ENCODE assay signal across 8 mouse cellular contexts in the genomic region with DNA sequence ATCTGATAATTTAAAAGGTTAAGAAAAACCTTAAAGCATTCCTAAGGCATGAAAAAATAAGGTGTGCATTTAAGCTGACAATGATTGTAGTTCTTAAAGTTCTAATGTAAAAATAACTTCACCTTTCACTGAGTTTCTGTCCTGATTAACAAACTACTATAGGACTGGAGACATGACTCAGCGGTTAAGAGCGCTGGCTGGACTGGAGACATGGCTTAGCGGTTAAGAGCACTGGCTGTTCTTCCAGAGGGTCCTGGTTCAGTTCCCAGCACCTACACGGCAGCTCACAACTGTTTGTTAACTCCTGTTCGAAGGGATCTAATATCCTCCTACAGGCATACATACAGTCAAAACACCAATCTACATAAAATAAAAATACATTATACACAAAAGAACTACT. TPM values are rescaled to one million over a fixed set of nuclear protein-coding genes. Genes with fewer than 3 reads are reported as not detected.
DNase-seq lines count a peak whose midpoint lies in the region; ATAC-seq and TF ChIP-seq lines count a peak whose summit lies in the region.

No protein-coding gene starts in this region.

- intact Hi-C loops in heart, postnatal 25 days (cut with DNase I), result no loop called here

- peak overlapping the region; percentile 62; the same call in 1 of the 2 replicates for H3K9ac ChIP-seq in ES-E14 (ENCODE audit: insufficient read depth, low read depth, low read length, poor library complexity, severe bottlenecking)
- no peak overlapping the region for H3K9ac ChIP-seq in hindbrain, embryonic 13.5 days

- H3K4me1 ChIP-seq in heart, embryonic 10.5 days, result peaks cover 14% of the 10 kb centered on the region
- peaks cover 3 to 5% of the 10 kb centered on the region in 2 experiments; a peak in 2 of 4 replicates for H3K4me1 ChIP-seq in ES-E14 (ENCODE audit: control insufficient read depth in 2 of 2, insufficient read depth in 2 of 2, low read length in 2 of 2, poor library complexity in 1 of 2)
- peaks cover 23% of the 10 kb centered on the region for H3K4me1 ChIP-seq in hindbrain, embryonic 13.5 days (replicated peaks)
- peaks cover 20% of the 10 kb centered on the region for H3K4me1 ChIP-seq in midbrain, embryonic 10.5 days

- no peaks in the 10 kb centered on the region for H3K9me3 ChIP-seq in heart, embryonic 10.5 days
- no peaks in the 10 kb centered on the region for H3K9me3 ChIP-seq in ES-E14 (ENCODE audit: control insufficient read depth, insufficient read depth, low read depth, low read length)
- H3K9me3 ChIP-seq in hindbrain, embryonic 13.5 days, result no peaks in the 10 kb centered on the region
- no peaks in the 10 kb centered on the region for H3K9me3 ChIP-seq in midbrain, embryonic 10.5 days (replicated peaks)

- H3K4me3 ChIP-seq in heart, embryonic 10.5 days, result peak overlapping the region; percentile 86
- peak overlapping the region; percentile 52 to 94; a peak in 3 of 4 replicates for H3K4me3 ChIP-seq in ES-E14 (ENCODE audit: insufficient read depth in 1 of 2, low read depth in 1 of 2, low read length in 2 of 2, poor library complexity in 1 of 2, severe bottlenecking in 1 of 2)
- peak overlapping the region; percentile 91 for H3K4me3 ChIP-seq in hindbrain, embryonic 13.5 days
- peak overlapping the region; percentile 97 for H3K4me3 ChIP-seq in midbrain, embryonic 10.5 days

- H3K36me3 ChIP-seq in heart, embryonic 10.5 days, result peaks cover 31% of the 10 kb centered on the region
- H3K36me3 ChIP-seq in ES-E14 (ENCODE audit: control insufficient read depth, insufficient read depth, low read length, poor library complexity, severe bottlenecking), result peaks cover 15% of the 10 kb centered on the region
- H3K36me3 ChIP-seq in hindbrain, embryonic 13.5 days, result peaks cover 25% of the 10 kb centered on the region
- peaks cover 38% of the 10 kb centered on the region for H3K36me3 ChIP-seq in midbrain, embryonic 10.5 days

- H3K4me2 ChIP-seq in hindbrain, embryonic 13.5 days, result peak overlapping the region; percentile 89

- in situ Hi-C loops in ES-E14 (cut with MboI; ENCODE audit: low sequenced_read_pairs in 2 of 2, unreplicated experiment in 2 of 2), result no loop called here

- H3K27ac ChIP-seq in heart, embryonic 10.5 days, result no peak overlapping the region
- H3K27ac ChIP-seq in ES-E14 (ENCODE audit: insufficient read depth, low read depth, low read length, poor library complexity, severe bottlenecking), result no peak overlapping the region
- H3K27ac ChIP-seq in hindbrain, embryonic 13.5 days, result no peak overlapping the region
- H3K27ac ChIP-seq in midbrain, embryonic 10.5 days (replicated peaks), result no peak overlapping the region

- ATAC-seq in hindbrain, embryonic 13.5 days (ENCODE audit: low FRiP score), result no peak

- DNase-seq in heart, embryonic 10.5 days (ENCODE audit: low spot score), result no peak
- no peak for DNase-seq in heart, postnatal 25 days (ENCODE audit: low spot score)
- no peak for DNase-seq in ES-E14 (ENCODE audit: low read depth, low spot score)
- no peak for DNase-seq in midbrain, embryonic 10.5 days (ENCODE audit: low spot score)
- DNase-seq in adrenal gland, postnatal 36 days, result no peak
- DNase-seq in layer of hippocampus, adult 18-20 months (ENCODE audit: low spot score in 2 of 2), result no peak
- no peak for DNase-seq in embryo, embryonic 9.5 days (ENCODE audit: extremely low spot score)

- no peaks in the 10 kb centered on the region for H3K27me3 ChIP-seq in heart, embryonic 10.5 days (ENCODE audit: insufficient read depth, poor library complexity, severe bottlenecking)
- H3K27me3 ChIP-seq in hindbrain, embryonic 13.5 days, result no peaks in the 10 kb centered on the region
- no peaks in the 10 kb centered on the region for H3K27me3 ChIP-seq in midbrain, embryonic 10.5 days (ENCODE audit: low read depth, poor library complexity, severe bottlenecking)

- WGBS in heart, embryonic 10.5 days, result 83% methylated on average over 5 of the region's 5 CpGs
- 88% methylated on average over 5 of the region's 5 CpGs for WGBS in hindbrain, embryonic 13.5 days
- 84% methylated on average over 5 of the region's 5 CpGs for WGBS in midbrain, embryonic 10.5 days

TF ChIP-seq in ES-E14, 5 proteins besides CTCF, POLR2A, EP300 and RAD21:
- TF ChIP-seq MAFK (IDR thresholded peaks at IDR 0.05; ENCODE audit: insufficient read depth, low read depth, low read length) (no peak), CHD2 (IDR thresholded peaks at IDR 0.05; ENCODE audit: low read depth, low read length) (no peak), ZC3H11A (IDR thresholded peaks at IDR 0.05; ENCODE audit: borderline replicate concordance, low read depth, low read length) (no peak), ZNF384 (IDR thresholded peaks at IDR 0.05; ENCODE audit: low read depth, low read length) (no peak), HCFC1 (IDR thresholded peaks at IDR 0.05; ENCODE audit: borderline replicate concordance, insufficient read depth, low read length) (no peak)
TF ChIP-seq in ES-E14: peak in this region for 0.

RNA-seq across cellular contexts. Expression of gene Pak1ip1, which starts 1.2 kb away (rescaled TPM):
- polyA plus RNA-seq in heart, embryonic 10.5 days (2016; fragmentation: Nextera tagmentation; extraction: Ambion mirVana), result 66.1 and 72.1 TPM in 2 replicates
- 10 to 100 TPM; 24.3 to 24.8 TPM for total RNA-seq in heart, postnatal 25 days (2021)
- total RNA-seq in ES-E14 (2012; rRNA removed), result 92.4 and 117 TPM in 2 replicates
- 66.3 and 68.8 TPM in 2 replicates for polyA plus RNA-seq in hindbrain, embryonic 13.5 days (2015; fragmentation: Nextera tagmentation; extraction: Ambion mirVana)
- 80.8 and 89.2 TPM in 2 replicates for polyA plus RNA-seq in midbrain, embryonic 10.5 days (2016; fragmentation: Nextera tagmentation; extraction: Ambion mirVana)
- total RNA-seq in adrenal gland, postnatal 36 days (2021), result 10 to 100 TPM; 62.7 to 63.9 TPM
- 10 to 100 TPM; 40.6 to 41.1 TPM for total RNA-seq in layer of hippocampus, adult 18-20 months (2021)

RNA-seq across cellular contexts. Expression of gene Tmem14c, which starts 14.1 kb away (rescaled TPM):
- polyA plus RNA-seq in heart, embryonic 10.5 days (2016; fragmentation: Nextera tagmentation; extraction: Ambion mirVana), result 322 and 328 TPM in 2 replicates
- total RNA-seq in heart, postnatal 25 days (2021), result 100 to 1,000 TPM; 188 to 203 TPM
- total RNA-seq in ES-E14 (2012; rRNA removed), result 123 and 134 TPM in 2 replicates
- polyA plus RNA-seq in hindbrain, embryonic 13.5 days (2015; fragmentation: Nextera tagmentation; extraction: Ambion mirVana), result 132 and 137 TPM in 2 replicates
- 213 and 233 TPM in 2 replicates for polyA plus RNA-seq in midbrain, embryonic 10.5 days (2016; fragmentation: Nextera tagmentation; extraction: Ambion mirVana)
- total RNA-seq in adrenal gland, postnatal 36 days (2021), result 100 to 1,000 TPM; 149 to 198 TPM
- total RNA-seq in layer of hippocampus, adult 18-20 months (2021), result 10 to 100 TPM; 52.2 to 56.1 TPM
